Mouse (Mus musculus): Measurements from ENCODE around the gene Lsp1. TPM values are rescaled to one million over a fixed set of nuclear protein-coding genes. Genes with fewer than 3 reads are reported as not detected.

Gene Lsp1
- total RNA-seq, 1 experiment: 13.7 TPM

GRCm38 (mm10) chr7:142478001-142478400 is 17.4 kb downstream of the Lsp1 start:
- Histone ChIP-seq H3K4me1 (ENCODE audit: control insufficient read depth in 2 of 2, insufficient read depth in 2 of 2, low read length in 2 of 2, poor library complexity in 1 of 2) (peaks cover 0 to 5% of the 10 kb centered on the region in 2 experiments; a peak in 1 of 4 replicates), H3K4me3 (ENCODE audit: insufficient read depth in 1 of 2, low read depth in 1 of 2, low read length in 2 of 2, poor library complexity in 1 of 2, severe bottlenecking in 1 of 2) (no peak overlapping the region), H3K9me3 (ENCODE audit: control insufficient read depth, insufficient read depth, low read depth, low read length) (no peaks in the 10 kb centered on the region), H3K9ac (ENCODE audit: insufficient read depth, low read depth, low read length, poor library complexity, severe bottlenecking) (no peak overlapping the region), H3K36me3 (ENCODE audit: control insufficient read depth, insufficient read depth, low read length, poor library complexity, severe bottlenecking) (no peaks in the 10 kb centered on the region), H3K27ac (ENCODE audit: insufficient read depth, low read depth, low read length, poor library complexity, severe bottlenecking) (no peak overlapping the region)
- TF ChIP-seq MAFK (IDR thresholded peaks at IDR 0.05; ENCODE audit: insufficient read depth, low read depth, low read length): no peak
- no peak for TF ChIP-seq ZNF384 (IDR thresholded peaks at IDR 0.05; ENCODE audit: low read depth, low read length)
- TF ChIP-seq CHD2 (IDR thresholded peaks at IDR 0.05; ENCODE audit: low read depth, low read length): no peak
- TF ChIP-seq HCFC1 (IDR thresholded peaks at IDR 0.05; ENCODE audit: borderline replicate concordance, insufficient read depth, low read length): no peak
- TF ChIP-seq ZC3H11A (IDR thresholded peaks at IDR 0.05; ENCODE audit: borderline replicate concordance, low read depth, low read length): no peak
- in situ Hi-C loops (cut with MboI; ENCODE audit: low sequenced_read_pairs in 2 of 2, unreplicated experiment in 2 of 2): no loop called here
- DNase-seq (ENCODE audit: low read depth, low spot score): no peak

- no peak overlapping the region for H3K27ac ChIP-seq (ENCODE audit: insufficient read depth, low read depth, low read length, poor library complexity, severe bottlenecking)
- DNase-seq (ENCODE audit: low read depth, low spot score): no peak
- H3K4me3 ChIP-seq (ENCODE audit: insufficient read depth in 1 of 2, low read depth in 1 of 2, low read length in 2 of 2, poor library complexity in 1 of 2, severe bottlenecking in 1 of 2): no peak overlapping the region
- no peak overlapping the region for H3K9ac ChIP-seq (ENCODE audit: insufficient read depth, low read depth, low read length, poor library complexity, severe bottlenecking)
- no peaks in the 10 kb centered on the region for H3K36me3 ChIP-seq (ENCODE audit: control insufficient read depth, insufficient read depth, low read length, poor library complexity, severe bottlenecking)
- no peaks in the 10 kb centered on the region for H3K9me3 ChIP-seq (ENCODE audit: control insufficient read depth, insufficient read depth, low read depth, low read length)
- peaks cover 0 to 5% of the 10 kb centered on the region in 2 experiments; a peak in 1 of 4 replicates for H3K4me1 ChIP-seq (ENCODE audit: control insufficient read depth in 2 of 2, insufficient read depth in 2 of 2, low read length in 2 of 2, poor library complexity in 1 of 2)
- in situ Hi-C loops (cut with MboI; ENCODE audit: low sequenced_read_pairs in 2 of 2, unreplicated experiment in 2 of 2): no loop called here
- TF ChIP-seq ZNF384 (IDR thresholded peaks at IDR 0.05; ENCODE audit: low read depth, low read length) (no peak), MAFK (IDR thresholded peaks at IDR 0.05; ENCODE audit: insufficient read depth, low read depth, low read length) (no peak), CHD2 (IDR thresholded peaks at IDR 0.05; ENCODE audit: low read depth, low read length) (no peak), ZC3H11A (IDR thresholded peaks at IDR 0.05; ENCODE audit: borderline replicate concordance, low read depth, low read length) (no peak), HCFC1 (IDR thresholded peaks at IDR 0.05; ENCODE audit: borderline replicate concordance, insufficient read depth, low read length) (no peak)
Measured at GRCm38 (mm10) chr7:142478574-142478973, 18.0 kb downstream of the Lsp1 start.

DNA sequence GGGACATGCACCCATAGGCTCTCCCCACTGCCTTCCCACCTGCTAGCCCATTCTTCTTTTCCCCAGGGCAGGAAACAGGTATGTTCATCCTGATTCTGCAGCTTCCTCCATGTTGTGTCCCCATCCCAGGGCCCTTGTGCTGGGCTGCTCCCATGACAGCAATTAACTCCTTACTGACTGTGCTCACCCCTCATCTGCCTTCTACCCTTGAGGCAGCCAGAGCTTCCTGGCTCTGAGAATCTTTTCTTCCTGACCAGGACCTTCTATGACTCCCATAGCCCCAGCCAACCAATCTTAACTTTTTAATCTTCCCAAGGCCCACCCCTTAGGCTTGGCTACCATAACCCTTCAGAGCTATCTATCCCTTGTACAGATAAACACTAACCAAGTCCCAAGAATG is 18.7 kb downstream of the Lsp1 start:
- in situ Hi-C loops (cut with MboI; ENCODE audit: low sequenced_read_pairs in 2 of 2, unreplicated experiment in 2 of 2): no loop called here
- TF ChIP-seq ZC3H11A (IDR thresholded peaks at IDR 0.05; ENCODE audit: borderline replicate concordance, low read depth, low read length) (no peak), ZNF384 (IDR thresholded peaks at IDR 0.05; ENCODE audit: low read depth, low read length) (no peak), MAFK (IDR thresholded peaks at IDR 0.05; ENCODE audit: insufficient read depth, low read depth, low read length) (no peak), HCFC1 (IDR thresholded peaks at IDR 0.05; ENCODE audit: borderline replicate concordance, insufficient read depth, low read length) (no peak), CHD2 (IDR thresholded peaks at IDR 0.05; ENCODE audit: low read depth, low read length) (no peak)
- H3K36me3 ChIP-seq (ENCODE audit: control insufficient read depth, insufficient read depth, low read length, poor library complexity, severe bottlenecking): no peaks in the 10 kb centered on the region
- no peak overlapping the region for H3K4me3 ChIP-seq (ENCODE audit: insufficient read depth in 1 of 2, low read depth in 1 of 2, low read length in 2 of 2, poor library complexity in 1 of 2, severe bottlenecking in 1 of 2)
- H3K9me3 ChIP-seq (ENCODE audit: control insufficient read depth, insufficient read depth, low read depth, low read length): no peaks in the 10 kb centered on the region
- DNase-seq (ENCODE audit: low read depth, low spot score): no peak
- no peak overlapping the region for H3K9ac ChIP-seq (ENCODE audit: insufficient read depth, low read depth, low read length, poor library complexity, severe bottlenecking)
- H3K4me1 ChIP-seq (ENCODE audit: control insufficient read depth in 2 of 2, insufficient read depth in 2 of 2, low read length in 2 of 2, poor library complexity in 1 of 2): peaks cover 0 to 5% of the 10 kb centered on the region in 2 experiments; a peak in 1 of 4 replicates
- H3K27ac ChIP-seq (ENCODE audit: insufficient read depth, low read depth, low read length, poor library complexity, severe bottlenecking): no peak overlapping the region

DNA sequence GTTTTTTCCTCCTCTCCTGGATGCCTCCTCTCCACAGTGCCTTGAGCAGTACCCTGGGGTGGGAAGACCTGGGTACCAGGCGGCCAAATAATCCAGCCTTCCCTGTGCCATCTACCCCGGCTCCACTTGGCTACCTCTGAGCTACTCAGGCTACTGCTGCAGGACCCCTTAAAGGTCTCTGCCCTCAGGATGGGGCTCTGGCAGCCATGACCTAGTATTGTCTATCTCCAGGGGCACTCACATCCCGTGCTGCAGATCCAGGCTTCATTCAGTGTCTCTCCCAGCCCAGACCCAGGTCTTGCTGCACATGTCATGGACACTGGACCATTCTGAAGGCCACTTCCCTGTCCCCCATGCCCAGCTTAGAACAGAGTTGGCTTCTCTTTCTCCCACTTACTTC is 19.3 kb downstream of the Lsp1 start:
- Histone ChIP-seq H3K9ac (ENCODE audit: insufficient read depth, low read depth, low read length, poor library complexity, severe bottlenecking) (no peak overlapping the region), H3K4me3 (ENCODE audit: insufficient read depth in 1 of 2, low read depth in 1 of 2, low read length in 2 of 2, poor library complexity in 1 of 2, severe bottlenecking in 1 of 2) (no peak overlapping the region), H3K9me3 (ENCODE audit: control insufficient read depth, insufficient read depth, low read depth, low read length) (no peaks in the 10 kb centered on the region), H3K4me1 (ENCODE audit: control insufficient read depth in 2 of 2, insufficient read depth in 2 of 2, low read length in 2 of 2, poor library complexity in 1 of 2) (peaks cover 0 to 5% of the 10 kb centered on the region in 2 experiments; a peak in 1 of 4 replicates), H3K36me3 (ENCODE audit: control insufficient read depth, insufficient read depth, low read length, poor library complexity, severe bottlenecking) (no peaks in the 10 kb centered on the region), H3K27ac (ENCODE audit: insufficient read depth, low read depth, low read length, poor library complexity, severe bottlenecking) (no peak overlapping the region)
- in situ Hi-C loops (cut with MboI; ENCODE audit: low sequenced_read_pairs in 2 of 2, unreplicated experiment in 2 of 2): no loop called here
- TF ChIP-seq ZC3H11A (IDR thresholded peaks at IDR 0.05; ENCODE audit: borderline replicate concordance, low read depth, low read length) (no peak), MAFK (IDR thresholded peaks at IDR 0.05; ENCODE audit: insufficient read depth, low read depth, low read length) (no peak), CHD2 (IDR thresholded peaks at IDR 0.05; ENCODE audit: low read depth, low read length) (no peak), ZNF384 (IDR thresholded peaks at IDR 0.05; ENCODE audit: low read depth, low read length) (no peak), HCFC1 (IDR thresholded peaks at IDR 0.05; ENCODE audit: borderline replicate concordance, insufficient read depth, low read length) (no peak)
- DNase-seq (ENCODE audit: low read depth, low spot score): no peak

- H3K9ac ChIP-seq (ENCODE audit: insufficient read depth, low read depth, low read length, poor library complexity, severe bottlenecking): no peak overlapping the region
- H3K36me3 ChIP-seq (ENCODE audit: control insufficient read depth, insufficient read depth, low read length, poor library complexity, severe bottlenecking): no peaks in the 10 kb centered on the region
- peaks cover 0 to 5% of the 10 kb centered on the region in 2 experiments; a peak in 1 of 4 replicates for H3K4me1 ChIP-seq (ENCODE audit: control insufficient read depth in 2 of 2, insufficient read depth in 2 of 2, low read length in 2 of 2, poor library complexity in 1 of 2)
- H3K27ac ChIP-seq (ENCODE audit: insufficient read depth, low read depth, low read length, poor library complexity, severe bottlenecking): no peak overlapping the region
- no peak overlapping the region for H3K4me3 ChIP-seq (ENCODE audit: insufficient read depth in 1 of 2, low read depth in 1 of 2, low read length in 2 of 2, poor library complexity in 1 of 2, severe bottlenecking in 1 of 2)
- no peak for DNase-seq (ENCODE audit: low read depth, low spot score)
- in situ Hi-C loops (cut with MboI; ENCODE audit: low sequenced_read_pairs in 2 of 2, unreplicated experiment in 2 of 2): no loop called here
- no peak for TF ChIP-seq ZC3H11A (IDR thresholded peaks at IDR 0.05; ENCODE audit: borderline replicate concordance, low read depth, low read length)
- no peak for TF ChIP-seq HCFC1 (IDR thresholded peaks at IDR 0.05; ENCODE audit: borderline replicate concordance, insufficient read depth, low read length)
- no peak for TF ChIP-seq CHD2 (IDR thresholded peaks at IDR 0.05; ENCODE audit: low read depth, low read length)
- no peak for TF ChIP-seq MAFK (IDR thresholded peaks at IDR 0.05; ENCODE audit: insufficient read depth, low read depth, low read length)
- no peak for TF ChIP-seq ZNF384 (IDR thresholded peaks at IDR 0.05; ENCODE audit: low read depth, low read length)
- H3K9me3 ChIP-seq (ENCODE audit: control insufficient read depth, insufficient read depth, low read depth, low read length): no peaks in the 10 kb centered on the region
Measured at GRCm38 (mm10) chr7:142480661-142481060, 20.1 kb downstream of the Lsp1 start.

All from ES-E14 (cell line).